Mouse (Mus musculus): ENCODE measurements around the gene Fam205a1. TPM values are rescaled to one million over a fixed set of nuclear protein-coding genes. Genes with fewer than 3 reads are reported as not detected.

The Fam205a1 gene
- polyA plus RNA-seq, 1 experiment from 2014 or later, result not detected

Other genes starting within 250 kb of the Fam205a1 start
- not detected in 2 replicates for gene Gm10591, start 241.7 kb downstream of the Fam205a1 start, polyA plus RNA-seq (2015; fragmentation: Nextera tagmentation; extraction: Ambion mirVana)
- 18.8 and 20.8 TPM in 2 replicates for gene Gm2564, start 224.2 kb downstream of the Fam205a1 start, polyA plus RNA-seq (2015; fragmentation: Nextera tagmentation; extraction: Ambion mirVana)
- 16.4 TPM in 1 of 2 replicates, not detected in the other for gene Ccl27b, start 198.6 kb downstream of the Fam205a1 start, polyA plus RNA-seq (2015; fragmentation: Nextera tagmentation; extraction: Ambion mirVana)
- gene Il11ra2, start 192.0 kb downstream of the Fam205a1 start, polyA plus RNA-seq (2015; fragmentation: Nextera tagmentation; extraction: Ambion mirVana), result 0.23 and 0.30 TPM in 2 replicates
- gene 4930578G10Rik, start 118.3 kb downstream of the Fam205a1 start, polyA plus RNA-seq (2015; fragmentation: Nextera tagmentation; extraction: Ambion mirVana), result not detected in 2 replicates
- gene Ccl19, start 97.3 kb downstream of the Fam205a1 start, polyA plus RNA-seq (2015; fragmentation: Nextera tagmentation; extraction: Ambion mirVana), result 16.2 and 22.5 TPM in 2 replicates
- 410 and 451 TPM in 2 replicates for gene Ccl21a, start 79.9 kb downstream of the Fam205a1 start, polyA plus RNA-seq (2015; fragmentation: Nextera tagmentation; extraction: Ambion mirVana)
- 0.04 and 0.10 TPM in 2 replicates for gene Gm12394, start 2.9 kb upstream of the Fam205a1 start, polyA plus RNA-seq (2015; fragmentation: Nextera tagmentation; extraction: Ambion mirVana)
- gene Fam205c, start 20.3 kb upstream of the Fam205a1 start, polyA plus RNA-seq (2015; fragmentation: Nextera tagmentation; extraction: Ambion mirVana), result 0.14 TPM in 1 of 2 replicates, not detected in the other
- gene Phf24, start 62.8 kb upstream of the Fam205a1 start, polyA plus RNA-seq (2015; fragmentation: Nextera tagmentation; extraction: Ambion mirVana), result 0.12 and 0.39 TPM in 2 replicates
- gene Dnajb5, start 95.9 kb upstream of the Fam205a1 start, polyA plus RNA-seq (2015; fragmentation: Nextera tagmentation; extraction: Ambion mirVana), result 2.8 and 3.3 TPM in 2 replicates
- 0.38 and 0.40 TPM in 2 replicates for gene 1700022I11Rik, start 115.7 kb upstream of the Fam205a1 start, polyA plus RNA-seq (2015; fragmentation: Nextera tagmentation; extraction: Ambion mirVana)
- gene Vcp, start 146.6 kb upstream of the Fam205a1 start, polyA plus RNA-seq (2015; fragmentation: Nextera tagmentation; extraction: Ambion mirVana), result 371 and 396 TPM in 2 replicates
- gene Fancg, start 156.6 kb upstream of the Fam205a1 start, polyA plus RNA-seq (2015; fragmentation: Nextera tagmentation; extraction: Ambion mirVana), result 20.1 and 23.9 TPM in 2 replicates
- gene Pigo, start 171.9 kb upstream of the Fam205a1 start, polyA plus RNA-seq (2015; fragmentation: Nextera tagmentation; extraction: Ambion mirVana), result 17.0 and 18.3 TPM in 2 replicates
- gene Stoml2, start 177.8 kb upstream of the Fam205a1 start, polyA plus RNA-seq (2015; fragmentation: Nextera tagmentation; extraction: Ambion mirVana), result 207 and 226 TPM in 2 replicates
- gene Fam214b, start 192.3 kb upstream of the Fam205a1 start, polyA plus RNA-seq (2015; fragmentation: Nextera tagmentation; extraction: Ambion mirVana), result 2.4 and 3.0 TPM in 2 replicates
- 0.15 and 0.29 TPM in 2 replicates for gene Unc13b, start 205.1 kb upstream of the Fam205a1 start, polyA plus RNA-seq (2015; fragmentation: Nextera tagmentation; extraction: Ambion mirVana)

Measured in thymus, postnatal 0 days (tissue).